Mouse (Mus musculus): ENCODE data around the gene Dcakd.

Gene Dcakd

GRCm38 (mm10) chr11:103049611-103050010 lies 21.5 kb upstream of the Dcakd start:
- DNase-seq (ENCODE audit: low read depth, low spot score): no peak

- DNase-seq (ENCODE audit: low read depth, low spot score): no peak
Observed at GRCm38 (mm10) chr11:103046286-103046685, 18.2 kb upstream of the Dcakd start.

- no peak for DNase-seq (ENCODE audit: low read depth, low spot score)
Observed at GRCm38 (mm10) chr11:103043982-103044381, 15.8 kb upstream of the Dcakd start.

GRCm38 (mm10) chr11:103042828-103043227 lies 14.7 kb upstream of the Dcakd start:
- DNase-seq (ENCODE audit: low read depth, low spot score): no peak

- DNase-seq (ENCODE audit: low read depth, low spot score): no peak
Observed at GRCm38 (mm10) chr11:103038037-103038436, 9.9 kb upstream of the Dcakd start.

GRCm38 (mm10) chr11:103036881-103037465 lies 8.8 kb upstream of the Dcakd start:
- DNase-seq (ENCODE audit: low read depth, low spot score): no peak

- DNase-seq (ENCODE audit: low read depth, low spot score): no peak
Observed at GRCm38 (mm10) chr11:103035007-103035406, 6.9 kb upstream of the Dcakd start.

GRCm38 (mm10) chr11:103033030-103033429 lies 4.9 kb upstream of the Dcakd start:
- DNase-seq (ENCODE audit: low read depth, low spot score): no peak

- no peak for DNase-seq (ENCODE audit: low read depth, low spot score)
Observed at GRCm38 (mm10) chr11:103027570-103028175, 460 bp downstream of the Dcakd start.

GRCm38 (mm10) chr11:103026901-103027300 lies 1.2 kb downstream of the Dcakd start:
- no peak for DNase-seq (ENCODE audit: low read depth, low spot score)

GRCm38 (mm10) chr11:103023974-103024373 lies 4.2 kb downstream of the Dcakd start:
- DNase-seq (ENCODE audit: low read depth, low spot score): no peak

- no peak for DNase-seq (ENCODE audit: low read depth, low spot score)
Observed at GRCm38 (mm10) chr11:103020713-103021335, 7.3 kb downstream of the Dcakd start.

- DNase-seq (ENCODE audit: low read depth, low spot score): no peak
Observed at GRCm38 (mm10) chr11:103019325-103019724, 8.8 kb downstream of the Dcakd start.

- DNase-seq (ENCODE audit: low read depth, low spot score): no peak
Observed at GRCm38 (mm10) chr11:103018860-103019259, 9.3 kb downstream of the Dcakd start.

- DNase-seq (ENCODE audit: low read depth, low spot score): no peak
Observed at GRCm38 (mm10) chr11:103017661-103018060, 10.5 kb downstream of the Dcakd start.

- DNase-seq (ENCODE audit: low read depth, low spot score): peak; percentile 84
Observed at GRCm38 (mm10) chr11:103016930-103017329, 11.2 kb downstream of the Dcakd start.

GRCm38 (mm10) chr11:103015881-103016825 lies 12.0 kb downstream of the Dcakd start:
- DNase-seq (ENCODE audit: low read depth, low spot score): no peak

- no peak for DNase-seq (ENCODE audit: low read depth, low spot score)
Observed at GRCm38 (mm10) chr11:103011206-103011497, 17.0 kb downstream of the Dcakd start.

- no peak for DNase-seq (ENCODE audit: low read depth, low spot score)
Observed at GRCm38 (mm10) chr11:103010454-103011205, 17.5 kb downstream of the Dcakd start.

GRCm38 (mm10) chr11:103009208-103009607 lies 18.9 kb downstream of the Dcakd start:
- DNase-seq (ENCODE audit: low read depth, low spot score): no peak

GRCm38 (mm10) chr11:103008558-103008957 lies 19.6 kb downstream of the Dcakd start:
- no peak for DNase-seq (ENCODE audit: low read depth, low spot score)

- DNase-seq (ENCODE audit: low read depth, low spot score): no peak
Observed at GRCm38 (mm10) chr11:103007001-103007340, 21.2 kb downstream of the Dcakd start.

Measured in c-Kit-negative CD71-positive TER-119-positive erythroid progenitor cells, embryonic 14.5 days (primary cell).